Mouse (Mus musculus): ENCODE measurements at regions not wholly inside any gene's neighbourhood (a gene's known extent, or its start where the extent isn't known, plus 50 kb on each side); places are given as distances from the start of the nearest gene placed in this dataset. TPM values are rescaled to one million over a fixed set of nuclear protein-coding genes. Genes with fewer than 3 reads are reported as not detected.

DNA sequence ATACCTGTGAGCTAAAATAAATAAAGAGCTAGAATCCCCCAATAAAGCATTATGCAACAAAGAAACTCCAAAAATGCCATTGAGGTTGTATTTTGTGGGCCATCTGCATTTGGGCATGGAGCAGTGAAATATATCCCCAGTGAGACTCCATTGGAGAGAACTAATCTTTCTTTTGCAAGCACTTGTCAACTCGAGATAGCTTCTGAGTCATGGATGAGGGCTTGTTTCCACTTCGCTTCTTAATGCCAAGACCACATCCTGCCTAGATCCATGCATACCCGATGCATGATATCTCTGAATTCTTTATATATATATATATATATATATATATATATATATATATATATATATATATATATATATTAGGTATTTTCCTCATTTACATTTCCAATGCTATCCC is 349.0 kb upstream of the Slc8a1 start:
- DNase-seq (ENCODE audit: low spot score in 2 of 2): no peak

DNA sequence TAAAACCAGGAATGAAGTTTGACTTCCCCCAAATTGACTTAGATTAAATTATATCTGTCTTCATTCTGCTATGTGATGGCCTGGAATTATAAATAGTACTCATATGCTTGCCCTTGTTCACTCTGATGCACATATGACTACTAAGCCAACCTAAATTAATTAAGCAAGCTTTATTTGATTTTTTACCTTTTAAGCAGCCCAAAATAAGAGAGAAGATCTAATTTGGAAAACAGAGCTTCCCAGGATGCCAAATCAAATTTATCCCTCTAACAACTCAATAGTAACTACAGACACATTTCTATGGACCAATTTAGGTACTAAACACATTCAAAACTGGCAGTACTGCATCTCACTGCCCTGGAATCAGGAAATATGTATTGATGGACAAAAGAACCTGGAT is 342.1 kb upstream of the Slc8a1 start:
- DNase-seq (ENCODE audit: low spot score in 2 of 2): no peak

Small RNAs in the stretch of these regions (microRNA-seq; reads per million reads assigned to microRNA genes)
- gene Gm23400 (not detected), gene Gm27359 (not detected)

All from gastrocnemius, postnatal 4 days (tissue).